Mouse (Mus musculus) thymus, adult 2 months (tissue): ENCODE results near the gene Rcan3.

ENCODE experiments used
- CTCF ChIP-seq: fragments of 200-500 bp; IDR thresholded peaks from 2 replicates; pipeline ENCODE4 v1.5.1; 2012; ENCODE audit warnings: mild to moderate bottlenecking, control low read depth, low read length, moderate library complexity, borderline replicate concordance; ENCODE audit not compliant: control insufficient read depth, poor library complexity, insufficient read depth; ENCODE audit errors: extremely low read depth
- POLR2A ChIP-seq: fragments of 200-500 bp; IDR thresholded peaks from 2 replicates; pipeline ENCODE4 v1.6.1; 2012; ENCODE audit warnings: mild to moderate bottlenecking, low read length, control low read depth, moderate library complexity; ENCODE audit not compliant: control insufficient read depth, poor library complexity, insufficient read depth; ENCODE audit errors: extremely low read depth

GRCm38 (mm10) chr4:135370372-135370771, 63.3 kb downstream of the Rcan3 start:
- TF ChIP-seq POLR2A: no peak
- no peak for TF ChIP-seq CTCF
